Mouse (Mus musculus) ES-E14 (cell line): ENCODE data around the gene Atxn1. TPM values are rescaled to one million over a fixed set of nuclear protein-coding genes. Genes with fewer than 3 reads are reported as not detected.

ENCODE experiments used
- DNase-seq: peaks from one replicate; pipeline ENCODE4 v3.0.0-alpha.2; 2013; ENCODE audit warnings: low read depth, low spot score
- H3K27ac ChIP-seq: 2 replicates; pipeline ENCODE4 v1.5.1; 2012; ENCODE audit warnings: low read depth, mild to moderate bottlenecking, low read length, moderate library complexity, mixed read lengths; ENCODE audit not compliant: poor library complexity, insufficient read depth, severe bottlenecking
- H3K36me3 ChIP-seq: 2 replicates; pipeline ENCODE4 v1.6.1; 2012; ENCODE audit warnings: mild to moderate bottlenecking, low read length, moderate library complexity, mixed read lengths; ENCODE audit not compliant: control insufficient read depth, poor library complexity, insufficient read depth, severe bottlenecking
- H3K4me1 ChIP-seq, 2 experiments: fragments of 150-350 bp in 1 of 2; sonication (generic) in 1 of 2; 2 replicates each; pipeline ENCODE4 v1.6.1; 2012; ENCODE audit warnings: low read length in 2 of 2, mild to moderate bottlenecking in 1 of 2, mixed read lengths in 1 of 2; ENCODE audit not compliant: control insufficient read depth in 2 of 2, insufficient read depth in 2 of 2, poor library complexity in 1 of 2
- H3K4me3 ChIP-seq, 2 experiments: fragments of 150-350 bp in 1 of 2; sonication (generic) in 1 of 2; 2 replicates each; pipeline ENCODE4 v1.5.1; 2012; ENCODE audit warnings: low read length in 2 of 2, low read depth in 1 of 2, mild to moderate bottlenecking in 1 of 2, mixed read lengths in 1 of 2; ENCODE audit not compliant: insufficient read depth in 1 of 2, poor library complexity in 1 of 2, severe bottlenecking in 1 of 2
- H3K9ac ChIP-seq: 2 replicates; pipeline ENCODE4 v1.6.1; 2012; ENCODE audit warnings: low read depth, mild to moderate bottlenecking, low read length, mixed read lengths; ENCODE audit not compliant: poor library complexity, insufficient read depth, severe bottlenecking
- H3K9me3 ChIP-seq: fragments of 150-350 bp; sonication (generic); 2 replicates; pipeline ENCODE4 v1.6.1; 2012; ENCODE audit warnings: low read depth, mild to moderate bottlenecking, low read length; ENCODE audit not compliant: control insufficient read depth, insufficient read depth
- CHD2 ChIP-seq: IDR thresholded peaks from 2 replicates; pipeline ENCODE4 v1.6.1; 2014; ENCODE audit warnings: mild to moderate bottlenecking, low read depth, low read length, inconsistent platforms
- HCFC1 ChIP-seq: IDR thresholded peaks from 2 replicates; pipeline ENCODE4 v1.6.1; 2012; ENCODE audit warnings: low read length, inconsistent platforms, borderline replicate concordance; ENCODE audit not compliant: insufficient read depth
- MAFK ChIP-seq: IDR thresholded peaks from 2 replicates; pipeline ENCODE4 v1.6.1; 2014; ENCODE audit warnings: mild to moderate bottlenecking, low read depth, low read length, inconsistent platforms; ENCODE audit not compliant: insufficient read depth
- ZC3H11A ChIP-seq: IDR thresholded peaks from 2 replicates; pipeline ENCODE4 v1.6.1; 2012; ENCODE audit warnings: low read depth, mild to moderate bottlenecking, inconsistent platforms, low read length, borderline replicate concordance
- ZNF384 ChIP-seq: IDR thresholded peaks from 2 replicates; pipeline ENCODE4 v1.6.1; 2012; ENCODE audit warnings: low read depth, low read length, inconsistent platforms
- in situ Hi-C, 2 experiments: fragments of 600-800 bp; cut with MboI; formaldehyde crosslinking; loops; one replicate each; pipeline ENCODE4 v1.15.1; 2025; ENCODE audit warnings: low sequenced_read_pairs in 2 of 2, inconsistent platforms in 1 of 2; ENCODE audit not compliant: unreplicated experiment in 2 of 2
- total RNA-seq: library from RNA; depleted of rRNA; stranded (reverse); fragments of 300-350 nt; gene quantifications from 2 replicates; pipeline ENCODE4 v1.2.3, GENCODE M21; 2012

The Atxn1 gene
- total RNA-seq, 1 experiment = 7.8 TPM

GRCm38 (mm10) chr13:45617988-45618387, 346.8 kb downstream of the Atxn1 start:
- no peaks in the 10 kb centered on the region for H3K36me3 ChIP-seq
- in situ Hi-C loops = no loop called here
- H3K9me3 ChIP-seq = no peaks in the 10 kb centered on the region
- no peak overlapping the region for H3K27ac ChIP-seq
- no peaks in the 10 kb centered on the region; a peak in 1 of 4 replicates for H3K4me1 ChIP-seq
- DNase-seq = no peak
- TF ChIP-seq ZC3H11A (no peak), HCFC1 (no peak), MAFK (no peak), CHD2 (no peak), ZNF384 (no peak)
- no peak overlapping the region for H3K4me3 ChIP-seq
- no peak overlapping the region for H3K9ac ChIP-seq

GRCm38 (mm10) chr13:45614762-45615161, 350.0 kb downstream of the Atxn1 start:
- no peak for DNase-seq
- no peaks in the 10 kb centered on the region for H3K9me3 ChIP-seq
- H3K36me3 ChIP-seq = no peaks in the 10 kb centered on the region
- no peak overlapping the region for H3K9ac ChIP-seq
- TF ChIP-seq CHD2 (no peak), ZC3H11A (no peak), HCFC1 (no peak), MAFK (no peak), ZNF384 (no peak)
- no peaks in the 10 kb centered on the region for H3K4me1 ChIP-seq
- in situ Hi-C loops = no loop called here
- no peak overlapping the region for H3K27ac ChIP-seq
- no peak overlapping the region for H3K4me3 ChIP-seq

- DNase-seq = peak; percentile 24
- TF ChIP-seq ZNF384 (no peak), MAFK (no peak), HCFC1 (no peak), ZC3H11A (no peak), CHD2 (no peak)
- Histone ChIP-seq H3K9me3 (no peaks in the 10 kb centered on the region), H3K9ac (no peak overlapping the region), H3K36me3 (no peaks in the 10 kb centered on the region), H3K4me1 (no peaks in the 10 kb centered on the region), H3K4me3 (no peak overlapping the region), H3K27ac (no peak overlapping the region)
- in situ Hi-C loops = no loop called here
These were observed 351.5 kb downstream of the Atxn1 start for GRCm38 (mm10) chr13:45613346-45613745.

- H3K27ac ChIP-seq = no peak overlapping the region
- no peak overlapping the region for H3K4me3 ChIP-seq
- H3K4me1 ChIP-seq = no peaks in the 10 kb centered on the region
- no peak for DNase-seq
- H3K36me3 ChIP-seq = no peaks in the 10 kb centered on the region
- no peaks in the 10 kb centered on the region for H3K9me3 ChIP-seq
- TF ChIP-seq ZC3H11A (no peak), CHD2 (no peak), HCFC1 (no peak), ZNF384 (no peak), MAFK (no peak)
- in situ Hi-C loops = no loop called here
- no peak overlapping the region for H3K9ac ChIP-seq
These were observed 353.3 kb downstream of the Atxn1 start for GRCm38 (mm10) chr13:45611554-45611953.

GRCm38 (mm10) chr13:45609461-45609860, 355.3 kb downstream of the Atxn1 start:
- Histone ChIP-seq H3K27ac (no peak overlapping the region), H3K4me3 (no peak overlapping the region), H3K9me3 (no peaks in the 10 kb centered on the region), H3K4me1 (no peaks in the 10 kb centered on the region), H3K9ac (no peak overlapping the region), H3K36me3 (no peaks in the 10 kb centered on the region)
- in situ Hi-C loops = no loop called here
- no peak for TF ChIP-seq ZC3H11A
- TF ChIP-seq MAFK = no peak
- TF ChIP-seq HCFC1 = no peak
- no peak for TF ChIP-seq ZNF384
- no peak for DNase-seq
